Mouse (Mus musculus) C2C12 (cell line): Measurements from ENCODE around the gene Iscu.

Experiments used
- CEBPB ChIP-seq: IDR thresholded peaks from one replicate; pipeline ENCODE4 v1.6.1; 2011; ENCODE audit warnings: low read depth, mild to moderate bottlenecking, control low read depth, moderate library complexity
- CTCF ChIP-seq: IDR thresholded peaks from one replicate; pipeline ENCODE4 v1.5.1; 2011; ENCODE audit not compliant: control insufficient read depth, insufficient read depth, insufficient read length
- MAX ChIP-seq: IDR thresholded peaks from one replicate; pipeline ENCODE4 v1.6.1; 2011; ENCODE audit warnings: mild to moderate bottlenecking, control low read depth
- MYOD1 ChIP-seq: IDR thresholded peaks from one replicate; pipeline ENCODE4 v1.6.1; 2011; ENCODE audit warnings: low read depth; ENCODE audit not compliant: control insufficient read depth, insufficient read length
- USF1 ChIP-seq: IDR thresholded peaks from one replicate; pipeline ENCODE4 v1.6.1; 2011; ENCODE audit warnings: low read depth, mild to moderate bottlenecking, control low read depth, moderate library complexity

GRCm38 (mm10) chr5:113783581-113784001, 11.0 kb downstream of the Iscu start:
- TF ChIP-seq CTCF (no peak), MYOD1 (no peak), MAX (no peak), CEBPB (no peak), USF1 (no peak)
